Mouse (Mus musculus): ENCODE measurements around the gene Nol3. TPM values are rescaled to one million over a fixed set of nuclear protein-coding genes. Genes with fewer than 3 reads are reported as not detected.
"Not testable (repeated sequence)": the region's sequence is repeated elsewhere in the genome, so short reads cannot be mapped to it uniquely, and the experiment has no call there.

Gene Nol3
- total RNA-seq, 1 experiment from 2014 or later = 13.4 TPM

GRCm38 (mm10) chr8:105289805-105290460 lies 14.0 kb downstream of the Nol3 start, which contains the start of gene 4931428F04Rik:
TSS of gene 4931428F04Rik (minus strand) at chr8:105289864.
- DNase-seq = peak; percentile 82

GRCm38 (mm10) chr8:105290554-105291314 lies 14.8 kb downstream of the Nol3 start:
- peak; percentile 96 for DNase-seq

GRCm38 (mm10) chr8:105291364-105291763 lies 15.4 kb downstream of the Nol3 start:
- DNase-seq = not testable (repeated sequence)

- DNase-seq = not testable (repeated sequence)
Observed at GRCm38 (mm10) chr8:105291802-105292201, 15.9 kb downstream of the Nol3 start.

- no peak for DNase-seq
Observed at GRCm38 (mm10) chr8:105292471-105292870, 16.5 kb downstream of the Nol3 start.

GRCm38 (mm10) chr8:105293405-105293804 lies 17.5 kb downstream of the Nol3 start:
- DNase-seq = no peak

- no peak for DNase-seq
Observed at GRCm38 (mm10) chr8:105294776-105295175, 18.8 kb downstream of the Nol3 start.

GRCm38 (mm10) chr8:105295256-105295655 lies 19.3 kb downstream of the Nol3 start:
- no peak for DNase-seq

GRCm38 (mm10) chr8:105295895-105296573 lies 20.1 kb downstream of the Nol3 start, which contains the start of gene Exoc3l:
TSS of gene Exoc3l (minus strand) at chr8:105296101.
- DNase-seq = peak; percentile 80

- peak; percentile 97 for DNase-seq
Observed at GRCm38 (mm10) chr8:105297511-105298192, 21.7 kb downstream of the Nol3 start, which contains the start of gene E2f4. TSS of gene E2f4 (plus strand) at chr8:105297663.

GRCm38 (mm10) chr8:105298351-105299252 lies 22.7 kb downstream of the Nol3 start:
- DNase-seq = no peak

GRCm38 (mm10) chr8:105299962-105300361 lies 24.0 kb downstream of the Nol3 start:
- no peak for DNase-seq

GRCm38 (mm10) chr8:105303396-105303795 lies 27.5 kb downstream of the Nol3 start:
- no peak for DNase-seq

- no peak for DNase-seq
Observed at GRCm38 (mm10) chr8:105303874-105304273, 27.9 kb downstream of the Nol3 start.

- no peak for DNase-seq
Observed at GRCm38 (mm10) chr8:105304325-105305210, 28.6 kb downstream of the Nol3 start.

GRCm38 (mm10) chr8:105305211-105306145 lies 29.5 kb downstream of the Nol3 start, which contains the start of gene Elmo3:
TSS of gene Elmo3 (plus strand) at chr8:105305601.
- DNase-seq = peak; percentile 83

- DNase-seq = no peak
Observed at GRCm38 (mm10) chr8:105306146-105306691, 30.3 kb downstream of the Nol3 start.

- DNase-seq = no peak
Observed at GRCm38 (mm10) chr8:105307670-105308069, 31.7 kb downstream of the Nol3 start.

Data from adrenal gland, postnatal 14 days (tissue).